Mouse (Mus musculus): Measurements from ENCODE around the gene Prkd2. TPM values are rescaled to one million over a fixed set of nuclear protein-coding genes. Genes with fewer than 3 reads are reported as not detected.

Prkd2 gene
- polyA plus RNA-seq (2012; rRNA removed): 6.5 and 6.8 TPM in 2 replicates

- H3K4me3 ChIP-seq (ENCODE audit: insufficient read depth, low read length): peak within 1 kb of the TSS; percentile 48
- 0 out of 2 replicates have a peak, but pooled peaks cover 2% of the 10 kb centered on the region for H3K4me1 ChIP-seq (ENCODE audit: control insufficient read depth, insufficient read depth, low read length)
- peak within 1 kb of the TSS; percentile 87 for H3K27ac ChIP-seq (ENCODE audit: insufficient read depth, low read length)
- TF ChIP-seq POLR2A (IDR thresholded peaks at IDR 0.05; ENCODE audit: extremely low read depth, insufficient read depth, low read length) (peak; percentile 48; the same call in 1 of the 2 replicates), CTCF (IDR thresholded peaks at IDR 0.05; ENCODE audit: extremely low read depth, insufficient read depth, low read length) (no peak)
These were observed at the start of gene Prkd2 for GRCm38 (mm10) chr7:16842645-16843063. Prkd2 (plus strand) TSS chr7:16842902.

- H3K27ac ChIP-seq (ENCODE audit: insufficient read depth, low read length): no peak overlapping the region
- TF ChIP-seq CTCF (IDR thresholded peaks at IDR 0.05; ENCODE audit: extremely low read depth, insufficient read depth, low read length) (no peak), POLR2A (IDR thresholded peaks at IDR 0.05; ENCODE audit: extremely low read depth, insufficient read depth, low read length) (no peak)
- H3K4me3 ChIP-seq (ENCODE audit: insufficient read depth, low read length): no peak overlapping the region
- H3K4me1 ChIP-seq (ENCODE audit: control insufficient read depth, insufficient read depth, low read length): no peaks in the 10 kb centered on the region
These were observed 49.5 kb upstream of the Prkd2 start for GRCm38 (mm10) chr7:16793010-16793725.

GRCm38 (mm10) chr7:16794886-16795285 lies 47.8 kb upstream of the Prkd2 start:
- no peak overlapping the region for H3K4me3 ChIP-seq (ENCODE audit: insufficient read depth, low read length)
- H3K27ac ChIP-seq (ENCODE audit: insufficient read depth, low read length): no peak overlapping the region
- H3K4me1 ChIP-seq (ENCODE audit: control insufficient read depth, insufficient read depth, low read length): no peaks in the 10 kb centered on the region
- TF ChIP-seq POLR2A (IDR thresholded peaks at IDR 0.05; ENCODE audit: extremely low read depth, insufficient read depth, low read length): no peak
- no peak for TF ChIP-seq CTCF (IDR thresholded peaks at IDR 0.05; ENCODE audit: extremely low read depth, insufficient read depth, low read length)

- Histone ChIP-seq H3K4me1 (ENCODE audit: control insufficient read depth, insufficient read depth, low read length) (no peaks in the 10 kb centered on the region), H3K27ac (ENCODE audit: insufficient read depth, low read length) (no peak overlapping the region), H3K4me3 (ENCODE audit: insufficient read depth, low read length) (no peak overlapping the region)
- TF ChIP-seq CTCF (IDR thresholded peaks at IDR 0.05; ENCODE audit: extremely low read depth, insufficient read depth, low read length) (peak; percentile 47), POLR2A (IDR thresholded peaks at IDR 0.05; ENCODE audit: extremely low read depth, insufficient read depth, low read length) (no peak)
These were observed 38.2 kb upstream of the Prkd2 start for GRCm38 (mm10) chr7:16804409-16805028.

GRCm38 (mm10) chr7:16807936-16808335 lies 34.8 kb upstream of the Prkd2 start:
- H3K4me1 ChIP-seq (ENCODE audit: control insufficient read depth, insufficient read depth, low read length): peaks cover 2% of the 10 kb centered on the region; the same call in 1 of the 2 replicates
- H3K4me3 ChIP-seq (ENCODE audit: insufficient read depth, low read length): no peak overlapping the region
- TF ChIP-seq CTCF (IDR thresholded peaks at IDR 0.05; ENCODE audit: extremely low read depth, insufficient read depth, low read length): no peak
- no peak overlapping the region for H3K27ac ChIP-seq (ENCODE audit: insufficient read depth, low read length)

GRCm38 (mm10) chr7:16808647-16809046 lies 34.1 kb upstream of the Prkd2 start:
- Histone ChIP-seq H3K4me3 (ENCODE audit: insufficient read depth, low read length) (no peak overlapping the region), H3K4me1 (ENCODE audit: control insufficient read depth, insufficient read depth, low read length) (peaks cover 2% of the 10 kb centered on the region; the same call in 1 of the 2 replicates)
- no peak for TF ChIP-seq CTCF (IDR thresholded peaks at IDR 0.05; ENCODE audit: extremely low read depth, insufficient read depth, low read length)
- no peak for TF ChIP-seq POLR2A (IDR thresholded peaks at IDR 0.05; ENCODE audit: extremely low read depth, insufficient read depth, low read length)

GRCm38 (mm10) chr7:16809739-16810138 lies 33.0 kb upstream of the Prkd2 start:
- Histone ChIP-seq H3K4me1 (ENCODE audit: control insufficient read depth, insufficient read depth, low read length) (peaks cover 2% of the 10 kb centered on the region; the same call in 1 of the 2 replicates), H3K4me3 (ENCODE audit: insufficient read depth, low read length) (no peak overlapping the region), H3K27ac (ENCODE audit: insufficient read depth, low read length) (no peak overlapping the region)
- no peak for TF ChIP-seq POLR2A (IDR thresholded peaks at IDR 0.05; ENCODE audit: extremely low read depth, insufficient read depth, low read length)
- peak; percentile 90 for TF ChIP-seq CTCF (IDR thresholded peaks at IDR 0.05; ENCODE audit: extremely low read depth, insufficient read depth, low read length)

More at GRCm38 (mm10) chr7:16808647-16809046, 34.1 kb upstream of the Prkd2 start:
- no peak overlapping the region for H3K27ac ChIP-seq (ENCODE audit: insufficient read depth, low read length)

GRCm38 (mm10) chr7:16810399-16810919 lies 32.2 kb upstream of the Prkd2 start:
- Histone ChIP-seq H3K27ac (ENCODE audit: insufficient read depth, low read length) (peak overlapping the region; percentile 90), H3K4me1 (ENCODE audit: control insufficient read depth, insufficient read depth, low read length) (peaks cover 8% of the 10 kb centered on the region)

GRCm38 (mm10) chr7:16810920-16811648 lies 31.6 kb upstream of the Prkd2 start:
- Histone ChIP-seq H3K4me1 (ENCODE audit: control insufficient read depth, insufficient read depth, low read length) (peaks cover 10% of the 10 kb centered on the region), H3K27ac (ENCODE audit: insufficient read depth, low read length) (peak overlapping the region; percentile 90), H3K4me3 (ENCODE audit: insufficient read depth, low read length) (peak overlapping the region; percentile 44)
- 0 out of 2 replicates have a peak, but pooled peaks have one; percentile 8 for TF ChIP-seq POLR2A (IDR thresholded peaks at IDR 0.05; ENCODE audit: extremely low read depth, insufficient read depth, low read length)
- TF ChIP-seq CTCF (IDR thresholded peaks at IDR 0.05; ENCODE audit: extremely low read depth, insufficient read depth, low read length): no peak

More at GRCm38 (mm10) chr7:16810399-16810919, 32.2 kb upstream of the Prkd2 start:
- TF ChIP-seq POLR2A (IDR thresholded peaks at IDR 0.05; ENCODE audit: extremely low read depth, insufficient read depth, low read length): no peak
- peak overlapping the region; percentile 44 for H3K4me3 ChIP-seq (ENCODE audit: insufficient read depth, low read length)

All from cortical plate, adult 2 months (tissue).